Mouse (Mus musculus): ENCODE data around the gene Ptchd1. TPM values are rescaled to one million over a fixed set of nuclear protein-coding genes. Genes with fewer than 3 reads are reported as not detected.

Gene Ptchd1
- polyA plus RNA-seq, 1 experiment from 2014 or later, result 1.3 TPM

DNA sequence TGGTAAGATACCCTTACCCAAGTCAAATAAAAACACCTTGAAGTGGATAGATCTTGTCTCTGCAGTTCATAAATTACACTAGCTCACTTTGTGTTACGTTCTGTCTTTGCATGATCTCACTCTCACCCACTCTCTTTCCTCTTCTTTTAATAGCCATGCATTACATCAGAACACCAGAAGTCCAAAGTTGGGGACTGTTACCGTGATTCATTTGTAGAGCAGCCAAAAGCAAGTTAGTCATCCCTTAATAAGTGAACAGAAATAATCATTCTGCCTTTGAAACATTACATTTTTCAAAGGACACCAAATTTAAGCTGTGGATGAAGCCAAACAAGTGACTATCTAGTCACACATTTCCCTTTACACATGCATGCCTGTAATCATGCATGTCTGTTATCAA is 31.1 kb downstream of the Ptchd1 start:
- no peak for ATAC-seq (ENCODE audit: insufficient number of reproducible peaks, low FRiP score, low TSS enrichment, low read depth)
- Histone ChIP-seq H3K36me3 (no peaks in the 10 kb centered on the region), H3K4me1 (no peaks in the 10 kb centered on the region), H3K27me3 (no peaks in the 10 kb centered on the region), H3K4me2 (no peak overlapping the region), H3K27ac (no peak overlapping the region), H3K4me3 (no peak overlapping the region), H3K9ac (no peak overlapping the region), H3K9me3 (no peaks in the 10 kb centered on the region)
- 67% methylated on average over 2 of the region's 2 CpGs for WGBS

DNA sequence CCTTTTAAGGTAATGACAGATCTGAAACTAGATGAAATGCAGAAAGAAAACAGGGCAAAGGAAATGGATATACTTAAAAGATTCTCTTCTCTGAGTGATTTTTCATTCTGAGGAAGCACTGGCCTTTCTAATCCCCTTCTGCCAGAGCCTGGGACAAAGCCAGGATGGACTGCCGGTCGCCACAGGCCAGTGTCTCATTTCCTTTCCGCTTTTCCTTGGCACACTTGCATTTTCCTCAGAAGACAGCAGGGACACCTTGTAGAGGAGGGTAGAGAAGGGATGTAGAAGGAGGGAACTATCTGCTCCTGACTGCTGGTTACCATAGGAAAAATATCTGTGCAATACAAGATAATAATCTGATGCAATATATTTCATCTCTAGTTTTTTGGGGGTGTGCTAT is 32.1 kb downstream of the Ptchd1 start:
- Histone ChIP-seq H3K27me3 (no peaks in the 10 kb centered on the region), H3K4me3 (no peak overlapping the region), H3K4me1 (no peaks in the 10 kb centered on the region), H3K36me3 (no peaks in the 10 kb centered on the region), H3K27ac (no peak overlapping the region), H3K9me3 (no peaks in the 10 kb centered on the region), H3K4me2 (no peak overlapping the region), H3K9ac (no peak overlapping the region)
- 71% methylated on average over 3 of the region's 3 CpGs for WGBS
- ATAC-seq (ENCODE audit: insufficient number of reproducible peaks, low FRiP score, low TSS enrichment, low read depth), result no peak

DNA sequence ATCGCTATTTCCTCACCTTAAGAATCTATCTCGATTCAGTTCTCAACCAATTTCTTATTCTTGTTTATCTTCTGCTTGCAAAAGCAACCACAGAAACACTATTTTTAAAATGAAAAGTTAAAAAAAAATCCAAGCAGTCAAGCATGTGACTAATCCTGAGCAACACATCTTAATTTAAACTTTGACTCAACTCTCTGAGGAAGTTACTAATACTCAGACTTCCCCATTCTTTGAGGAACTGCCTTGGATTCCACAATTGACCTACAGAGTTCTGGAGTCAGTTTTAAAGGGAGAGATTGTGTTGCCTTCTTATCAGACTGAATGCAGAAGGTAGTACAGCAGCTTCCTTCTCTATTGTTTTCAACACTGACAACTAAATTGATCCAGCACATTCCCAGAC is 39.0 kb downstream of the Ptchd1 start:
- Histone ChIP-seq H3K4me3 (no peak overlapping the region), H3K4me2 (no peak overlapping the region), H3K9me3 (no peaks in the 10 kb centered on the region), H3K36me3 (no peaks in the 10 kb centered on the region), H3K4me1 (no peaks in the 10 kb centered on the region), H3K9ac (no peak overlapping the region), H3K27ac (no peak overlapping the region), H3K27me3 (no peaks in the 10 kb centered on the region)
- ATAC-seq (ENCODE audit: insufficient number of reproducible peaks, low FRiP score, low TSS enrichment, low read depth), result no peak
- 83% methylated on average over 2 of the region's 2 CpGs for WGBS

DNA sequence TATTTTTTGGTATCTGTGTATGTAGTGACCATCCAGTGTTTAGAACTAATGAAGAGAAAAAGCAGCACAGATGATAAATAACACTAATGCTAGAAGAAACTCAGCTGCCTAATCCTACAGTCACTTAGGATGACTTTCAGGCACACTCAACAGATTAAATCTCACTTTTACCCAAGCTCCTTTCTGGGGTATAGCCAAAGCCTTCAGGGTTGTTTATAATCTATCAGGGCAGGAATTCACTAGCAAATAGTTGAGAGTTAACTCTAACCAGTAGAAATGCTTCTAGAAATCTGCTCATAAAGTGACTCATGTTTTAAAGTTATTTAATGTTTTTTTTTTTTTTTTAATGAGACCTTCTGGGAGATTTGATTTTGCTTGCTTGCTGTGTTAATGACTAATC is 43.8 kb downstream of the Ptchd1 start:
- Histone ChIP-seq H3K27me3 (no peaks in the 10 kb centered on the region; the same call in 1 of the 2 replicates), H3K27ac (no peak overlapping the region), H3K9me3 (no peaks in the 10 kb centered on the region), H3K4me3 (no peak overlapping the region), H3K4me1 (no peaks in the 10 kb centered on the region), H3K36me3 (no peaks in the 10 kb centered on the region), H3K4me2 (no peak overlapping the region), H3K9ac (no peak overlapping the region)
- ATAC-seq (ENCODE audit: insufficient number of reproducible peaks, low FRiP score, low TSS enrichment, low read depth), result no peak

DNA sequence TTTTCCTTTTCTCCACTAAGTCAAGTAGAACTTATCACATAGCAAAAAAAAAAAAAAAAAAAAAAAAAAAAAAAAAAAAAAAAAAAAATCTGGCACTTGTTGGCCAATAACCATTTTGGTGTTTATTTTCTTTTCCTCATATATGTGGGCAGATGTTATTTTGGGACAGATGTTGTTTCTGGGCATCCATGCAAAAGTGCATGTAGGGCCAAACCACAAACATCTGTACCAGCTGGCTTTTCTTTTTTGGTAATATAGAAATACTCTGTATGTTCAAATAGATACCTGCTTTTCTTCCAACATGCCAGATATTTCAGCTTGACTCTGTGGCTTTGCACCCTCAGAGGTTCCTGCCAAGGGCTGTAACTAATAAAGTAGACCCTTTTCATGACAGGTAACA is 51.2 kb downstream of the Ptchd1 start:
- no peak overlapping the region for H3K4me2 ChIP-seq
- H3K4me1 ChIP-seq, result no peaks in the 10 kb centered on the region
- H3K36me3 ChIP-seq, result no peaks in the 10 kb centered on the region
- H3K9ac ChIP-seq, result no peak overlapping the region
- H3K9me3 ChIP-seq, result no peaks in the 10 kb centered on the region
- no peaks in the 10 kb centered on the region; the same call in 1 of the 2 replicates for H3K27me3 ChIP-seq
- H3K27ac ChIP-seq, result no peak overlapping the region
- no peak for ATAC-seq (ENCODE audit: insufficient number of reproducible peaks, low FRiP score, low TSS enrichment, low read depth)
- no peak overlapping the region for H3K4me3 ChIP-seq

DNA sequence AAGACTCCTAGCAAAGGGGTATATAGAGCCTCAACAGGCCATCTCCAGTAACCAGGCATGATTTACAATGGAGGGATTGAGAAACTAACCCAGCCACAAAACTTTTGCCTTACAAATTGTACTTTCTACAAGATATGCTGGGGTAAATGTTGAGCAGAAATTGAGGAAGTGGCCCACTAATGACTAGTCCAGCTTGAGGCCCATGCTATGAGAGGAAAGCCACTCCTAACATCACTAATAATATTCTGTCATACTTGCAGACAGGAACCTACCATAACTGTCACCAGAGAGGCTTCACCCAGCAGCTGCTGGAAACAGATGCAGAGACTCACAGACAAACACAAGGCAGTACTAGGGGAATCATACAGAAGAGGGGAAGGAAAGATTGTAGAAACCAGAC is 79.8 kb downstream of the Ptchd1 start:
- H3K36me3 ChIP-seq, result no peaks in the 10 kb centered on the region
- H3K4me3 ChIP-seq, result no peak overlapping the region
- no peak overlapping the region for H3K9ac ChIP-seq
- no peaks in the 10 kb centered on the region for H3K27me3 ChIP-seq
- H3K4me1 ChIP-seq, result no peaks in the 10 kb centered on the region
- H3K9me3 ChIP-seq, result no peaks in the 10 kb centered on the region
- H3K4me2 ChIP-seq, result no peak overlapping the region
- H3K27ac ChIP-seq, result no peak overlapping the region
- no peak for ATAC-seq (ENCODE audit: insufficient number of reproducible peaks, low FRiP score, low TSS enrichment, low read depth)

Other genes with a start within 250 kb of the Ptchd1 start
- gene Gm15155, start 927 bp upstream of the Ptchd1 start, polyA plus RNA-seq (2015; fragmentation: Nextera tagmentation; extraction: Ambion mirVana), result not detected in 2 replicates

Data from limb, embryonic 15.5 days (tissue).